Mouse (Mus musculus): Measurements from ENCODE around the gene H2al1h.
"Not testable (repeated sequence)": the region's sequence is repeated elsewhere in the genome, so short reads cannot be mapped to it uniquely, and the experiment has no call there.

Gene H2al1h

DNA sequence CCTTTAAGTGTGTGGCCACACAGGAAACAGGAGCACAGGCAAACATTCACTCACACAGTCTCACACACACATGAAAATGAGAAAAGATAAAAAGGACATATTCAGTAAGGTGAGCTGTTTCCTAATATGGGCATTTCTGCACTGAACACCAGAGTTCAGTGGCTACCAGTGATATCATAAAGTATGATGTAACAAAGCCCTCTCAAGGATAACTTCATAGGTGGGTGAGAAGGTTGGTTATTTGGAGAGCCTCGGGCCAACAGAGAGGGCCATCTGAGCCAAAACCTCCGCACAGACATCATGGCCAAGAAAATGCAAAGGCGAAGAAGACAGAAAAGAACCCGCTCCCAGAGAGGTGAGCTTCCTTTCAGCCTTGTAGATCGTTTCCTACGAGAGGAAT is at the start of gene H2al1h:
TSS of gene H2al1h (plus strand) at position 301 of the 400 bp plus-strand sequence.
- not testable (repeated sequence) for DNase-seq (ENCODE audit: low spot score in 2 of 2)

DNA sequence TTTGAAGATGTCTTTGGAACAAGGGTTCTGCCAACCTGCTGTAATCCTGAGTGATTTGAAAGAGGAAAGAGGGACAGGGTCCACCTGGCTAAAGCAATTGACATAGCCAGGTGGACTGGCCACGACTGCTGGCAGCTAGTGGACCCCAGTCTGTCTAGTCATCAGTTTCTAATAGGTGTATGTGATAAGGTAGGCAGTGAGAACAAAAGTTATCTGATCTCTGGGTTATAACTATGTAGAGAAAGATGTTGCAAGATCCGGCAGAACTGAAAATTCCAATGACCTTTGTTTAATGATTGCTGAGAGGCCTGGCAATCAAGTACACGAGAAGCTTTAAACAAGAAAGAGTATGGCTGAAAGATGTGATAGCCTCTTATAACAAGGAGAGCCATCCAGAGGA is 48.1 kb upstream of the H2al1h start:
- no peak for DNase-seq (ENCODE audit: low spot score in 2 of 2)

DNA sequence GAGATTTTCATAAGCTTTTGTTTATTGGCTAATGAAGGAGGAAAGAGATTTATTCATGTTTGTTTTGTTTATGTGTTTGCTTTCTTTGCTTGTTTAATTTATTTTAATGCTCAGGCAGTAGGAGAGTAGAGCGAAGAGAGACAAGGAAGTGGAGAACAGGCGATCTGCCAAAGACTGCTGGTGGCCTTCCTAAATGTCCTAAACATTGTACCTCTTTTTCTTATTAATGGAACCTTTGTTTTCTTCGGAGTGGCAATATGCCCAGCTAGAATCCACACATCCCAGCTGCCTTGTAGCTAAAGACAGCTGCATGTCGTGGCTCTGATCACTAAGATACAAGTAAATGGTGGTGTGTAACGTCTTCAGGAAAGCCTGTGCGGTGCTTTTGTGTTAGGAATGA is 44.2 kb upstream of the H2al1h start:
- DNase-seq (ENCODE audit: low spot score in 2 of 2) = no peak

DNA sequence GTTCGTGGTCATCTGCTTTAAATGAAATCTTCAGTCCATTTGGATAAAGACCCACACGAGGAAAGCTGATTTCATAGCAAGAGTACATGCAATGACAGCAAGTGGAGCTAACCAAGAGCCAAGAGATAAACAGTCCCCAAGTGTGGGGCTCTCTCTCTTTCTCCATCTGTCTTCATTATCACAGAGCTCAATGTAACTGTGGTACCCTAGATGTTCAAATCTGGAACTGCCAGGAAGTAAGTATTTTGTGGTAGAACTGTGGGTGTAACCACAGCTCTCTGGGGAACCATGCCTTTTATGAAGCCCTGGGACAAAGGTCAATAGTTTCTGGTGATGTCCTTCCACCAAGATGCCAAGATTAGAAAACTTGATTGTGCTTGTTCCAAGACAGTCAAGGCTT is 40.6 kb upstream of the H2al1h start:
- no peak for DNase-seq (ENCODE audit: low spot score in 2 of 2)

DNA sequence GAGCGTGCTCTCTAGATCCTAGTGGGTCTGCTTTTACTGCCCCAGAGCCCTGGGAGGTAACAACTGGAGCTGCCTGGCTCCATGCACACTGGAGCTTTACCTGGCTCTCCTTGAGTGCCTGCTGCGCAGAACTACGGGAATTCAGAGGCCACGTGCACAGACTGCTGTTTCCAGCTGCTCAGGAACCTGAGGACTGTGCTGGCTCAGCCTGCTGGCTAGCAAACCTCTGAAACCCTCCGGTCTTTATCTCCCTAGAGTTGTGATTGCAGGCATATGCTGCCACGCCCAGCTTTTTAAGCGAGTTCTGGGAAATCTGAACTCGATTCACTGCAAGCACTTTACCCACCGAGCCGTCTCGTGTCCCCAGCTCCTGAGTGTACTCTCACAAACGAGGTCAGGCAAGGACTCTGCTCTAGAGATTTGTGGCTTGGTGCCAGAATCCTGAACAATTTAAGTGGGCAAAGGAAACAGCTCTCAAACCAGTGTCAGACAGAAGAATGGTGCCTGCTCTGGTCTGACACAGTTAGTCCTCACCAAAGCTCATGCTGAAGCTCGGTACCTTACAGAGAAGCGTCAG is 32.9 kb upstream of the H2al1h start:
- no peak for DNase-seq (ENCODE audit: low spot score in 2 of 2)

DNA sequence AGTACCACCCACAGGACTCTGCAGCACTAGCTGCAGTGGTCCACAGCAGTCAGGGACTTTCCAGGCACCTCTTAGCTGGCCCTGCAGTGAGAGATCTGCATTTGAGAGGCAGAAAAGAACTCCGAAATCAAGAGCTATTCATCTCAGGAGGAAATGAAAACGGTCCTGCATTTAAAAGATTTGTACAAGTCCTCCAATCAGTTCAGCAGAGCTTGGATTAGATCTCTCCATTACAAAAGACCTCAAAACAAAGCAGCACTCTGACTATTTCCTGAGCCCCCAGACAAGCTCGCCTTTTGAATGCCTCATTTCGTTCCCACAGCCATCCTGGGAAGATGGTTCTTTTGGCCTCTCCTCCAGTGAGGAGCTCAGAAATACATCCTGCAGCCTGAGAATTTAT is 32.0 kb upstream of the H2al1h start:
- no peak for DNase-seq (ENCODE audit: low spot score in 2 of 2)

DNA sequence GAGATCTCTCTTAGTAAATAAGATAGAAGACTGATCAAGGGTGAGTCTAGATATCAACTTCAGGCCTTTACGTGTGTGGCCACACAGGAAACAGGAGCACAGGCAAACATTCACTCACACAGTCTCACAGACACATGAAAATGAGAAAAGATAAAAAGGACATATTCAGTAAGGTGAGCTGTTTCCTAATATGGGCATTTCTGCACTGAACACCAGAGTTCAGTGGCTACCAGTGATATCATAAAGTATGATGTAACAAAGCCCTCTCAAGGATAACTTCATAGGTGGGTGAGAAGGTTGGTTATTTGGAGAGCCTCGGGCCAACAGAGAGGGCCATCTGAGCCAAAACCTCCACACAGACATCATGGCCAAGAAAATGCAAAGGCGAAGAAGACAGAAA is 22.3 kb upstream of the H2al1h start, which contains the start of gene H2al1a:
TSS of gene H2al1a (plus strand) at position 301 of the 400 bp plus-strand sequence.
- not testable (repeated sequence) for DNase-seq (ENCODE audit: low spot score in 2 of 2)

DNA sequence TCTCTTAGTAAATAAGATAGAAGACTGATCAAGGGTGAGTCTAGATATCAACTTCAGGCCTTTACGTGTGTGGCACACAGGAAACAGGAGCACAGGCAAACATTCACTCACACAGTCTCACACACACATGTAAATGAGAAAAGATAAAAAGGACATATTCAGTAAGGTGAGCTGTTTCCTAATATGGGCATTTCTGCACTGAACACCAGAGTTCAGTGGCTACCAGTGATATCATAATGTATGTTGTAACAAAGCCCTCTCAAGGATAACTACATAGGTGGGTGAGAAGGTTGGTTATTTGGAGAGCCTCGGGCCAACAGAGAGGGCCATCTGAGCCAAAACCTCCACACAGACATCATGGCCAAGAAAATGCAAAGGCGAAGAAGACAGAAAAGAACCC is 19.2 kb upstream of the H2al1h start, which contains the start of gene H2al1b:
TSS of gene H2al1b (plus strand) at position 301 of the 400 bp plus-strand sequence.
- not testable (repeated sequence) for DNase-seq (ENCODE audit: low spot score in 2 of 2)

DNA sequence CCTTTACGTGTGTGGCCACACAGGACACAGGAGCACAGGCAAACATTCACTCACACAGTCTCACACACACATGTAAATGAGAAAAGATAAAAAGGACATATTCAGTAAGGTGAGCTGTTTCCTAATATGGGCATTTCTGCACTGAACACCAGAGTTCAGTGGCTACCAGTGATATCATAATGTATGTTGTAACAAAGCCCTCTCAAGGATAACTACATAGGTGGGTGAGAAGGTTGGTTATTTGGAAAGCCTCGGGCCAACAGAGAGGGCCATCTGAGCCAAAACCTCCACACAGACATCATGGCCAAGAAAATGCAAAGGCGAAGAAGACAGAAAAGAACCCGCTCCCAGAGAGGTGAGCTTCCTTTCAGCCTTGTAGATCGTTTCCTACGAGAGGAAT is 15.9 kb upstream of the H2al1h start, which contains the start of gene H2al1c:
TSS of gene H2al1c (plus strand) at position 301 of the 400 bp plus-strand sequence.
- not testable (repeated sequence) for DNase-seq (ENCODE audit: low spot score in 2 of 2)

DNA sequence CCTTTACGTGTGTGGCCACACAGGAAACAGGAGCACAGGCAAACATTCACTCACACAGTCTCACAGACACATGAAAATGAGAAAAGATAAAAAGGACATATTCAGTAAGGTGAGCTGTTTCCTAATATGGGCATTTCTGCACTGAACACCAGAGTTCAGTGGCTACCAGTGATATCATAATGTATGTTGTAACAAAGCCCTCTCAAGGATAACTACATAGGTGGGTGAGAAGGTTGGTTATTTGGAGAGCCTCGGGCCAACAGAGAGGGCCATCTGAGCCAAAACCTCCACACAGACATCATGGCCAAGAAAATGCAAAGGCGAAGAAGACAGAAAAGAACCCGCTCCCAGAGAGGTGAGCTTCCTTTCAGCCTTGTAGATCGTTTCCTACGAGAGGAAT is 12.8 kb upstream of the H2al1h start, which contains the start of gene H2al1d:
TSS of gene H2al1d (plus strand) at position 301 of the 400 bp plus-strand sequence.
- not testable (repeated sequence) for DNase-seq (ENCODE audit: low spot score in 2 of 2)

DNA sequence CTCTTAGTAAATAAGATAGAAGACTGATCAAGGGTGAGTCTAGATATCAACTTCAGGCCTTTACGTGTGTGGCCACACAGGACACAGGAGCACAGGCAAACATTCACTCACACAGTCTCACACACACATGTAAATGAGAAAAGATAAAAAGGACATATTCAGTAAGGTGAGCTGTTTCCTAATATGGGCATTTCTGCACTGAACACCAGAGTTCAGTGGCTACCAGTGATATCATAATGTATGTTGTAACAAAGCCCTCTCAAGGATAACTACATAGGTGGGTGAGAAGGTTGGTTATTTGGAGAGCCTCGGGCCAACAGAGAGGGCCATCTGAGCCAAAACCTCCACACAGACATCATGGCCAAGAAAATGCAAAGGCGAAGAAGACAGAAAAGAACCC is 9.7 kb upstream of the H2al1h start, which contains the start of gene H2al1e:
TSS of gene H2al1e (plus strand) at position 301 of the 400 bp plus-strand sequence.
- DNase-seq (ENCODE audit: low spot score in 2 of 2) = not testable (repeated sequence)

DNA sequence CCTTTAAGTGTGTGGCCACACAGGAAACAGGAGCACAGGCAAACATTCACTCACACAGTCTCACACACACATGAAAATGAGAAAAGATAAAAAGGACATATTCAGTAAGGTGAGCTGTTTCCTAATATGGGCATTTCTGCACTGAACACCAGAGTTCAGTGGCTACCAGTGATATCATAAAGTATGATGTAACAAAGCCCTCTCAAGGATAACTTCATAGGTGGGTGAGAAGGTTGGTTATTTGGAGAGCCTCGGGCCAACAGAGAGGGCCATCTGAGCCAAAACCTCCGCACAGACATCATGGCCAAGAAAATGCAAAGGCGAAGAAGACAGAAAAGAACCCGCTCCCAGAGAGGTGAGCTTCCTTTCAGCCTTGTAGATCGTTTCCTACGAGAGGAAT is 6.4 kb upstream of the H2al1h start, which contains the start of gene H2al1f:
TSS of gene H2al1f (plus strand) at position 301 of the 400 bp plus-strand sequence.
- not testable (repeated sequence) for DNase-seq (ENCODE audit: low spot score in 2 of 2)

DNA sequence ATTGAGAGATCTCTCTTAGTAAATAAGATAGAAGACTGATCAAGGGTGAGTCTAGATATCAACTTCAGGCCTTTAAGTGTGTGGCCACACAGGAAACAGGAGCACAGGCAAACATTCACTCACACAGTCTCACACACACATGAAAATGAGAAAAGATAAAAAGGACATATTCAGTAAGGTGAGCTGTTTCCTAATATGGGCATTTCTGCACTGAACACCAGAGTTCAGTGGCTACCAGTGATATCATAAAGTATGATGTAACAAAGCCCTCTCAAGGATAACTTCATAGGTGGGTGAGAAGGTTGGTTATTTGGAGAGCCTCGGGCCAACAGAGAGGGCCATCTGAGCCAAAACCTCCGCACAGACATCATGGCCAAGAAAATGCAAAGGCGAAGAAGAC is 3.3 kb upstream of the H2al1h start, which contains the start of gene H2al1g:
TSS of gene H2al1g (plus strand) at position 301 of the 400 bp plus-strand sequence.
- DNase-seq (ENCODE audit: low spot score in 2 of 2) = not testable (repeated sequence)

DNA sequence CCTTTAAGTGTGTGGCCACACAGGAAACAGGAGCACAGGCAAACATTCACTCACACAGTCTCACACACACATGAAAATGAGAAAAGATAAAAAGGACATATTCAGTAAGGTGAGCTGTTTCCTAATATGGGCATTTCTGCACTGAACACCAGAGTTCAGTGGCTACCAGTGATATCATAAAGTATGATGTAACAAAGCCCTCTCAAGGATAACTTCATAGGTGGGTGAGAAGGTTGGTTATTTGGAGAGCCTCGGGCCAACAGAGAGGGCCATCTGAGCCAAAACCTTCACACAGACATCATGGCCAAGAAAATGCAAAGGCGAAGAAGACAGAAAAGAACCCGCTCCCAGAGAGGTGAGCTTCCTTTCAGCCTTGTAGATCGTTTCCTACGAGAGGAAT is 3.1 kb downstream of the H2al1h start, which contains the start of gene H2al1i:
TSS of gene H2al1i (plus strand) at position 301 of the 400 bp plus-strand sequence.
- not testable (repeated sequence) for DNase-seq (ENCODE audit: low spot score in 2 of 2)

DNA sequence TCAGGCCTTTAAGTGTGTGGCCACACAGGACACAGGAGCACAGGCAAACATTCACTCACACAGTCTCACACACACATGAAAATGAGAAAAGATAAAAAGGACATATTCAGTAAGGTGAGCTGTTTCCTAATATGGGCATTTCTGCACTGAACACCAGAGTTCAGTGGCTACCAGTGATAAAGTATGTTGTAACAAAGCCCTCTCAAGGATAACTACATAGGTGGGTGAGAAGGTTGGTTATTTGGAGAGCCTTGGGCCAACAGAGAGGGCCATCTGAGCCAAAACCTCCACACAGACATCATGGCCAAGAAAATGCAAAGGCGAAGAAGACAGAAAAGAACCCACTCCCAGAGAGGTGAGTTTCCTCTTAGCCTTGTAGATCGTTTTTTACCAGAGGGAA is 6.2 kb downstream of the H2al1h start, which contains the start of gene H2al1j:
TSS of gene H2al1j (plus strand) at position 301 of the 400 bp plus-strand sequence.
- DNase-seq (ENCODE audit: low spot score in 2 of 2) = not testable (repeated sequence)

DNA sequence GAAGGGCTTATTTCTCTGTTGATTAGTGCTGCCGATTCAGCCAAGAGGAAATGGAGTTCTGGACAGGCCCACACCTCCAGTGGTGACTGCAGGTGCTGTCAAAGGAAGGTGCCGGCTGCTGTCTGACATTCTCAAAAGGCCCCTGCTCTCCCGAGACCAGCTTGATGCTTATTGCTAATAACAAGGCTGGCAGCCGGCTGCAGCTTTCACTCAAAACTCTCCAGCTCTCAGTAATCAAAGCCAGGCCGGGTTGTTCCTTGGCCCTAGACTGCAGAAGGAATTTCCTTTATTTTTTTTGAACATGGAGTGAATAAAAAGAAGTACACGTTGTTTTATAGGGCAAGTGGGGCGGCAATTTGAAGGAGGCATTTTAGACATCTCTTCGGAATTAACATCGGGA is 24.5 kb downstream of the H2al1h start:
- DNase-seq (ENCODE audit: low spot score in 2 of 2) = no peak

DNA sequence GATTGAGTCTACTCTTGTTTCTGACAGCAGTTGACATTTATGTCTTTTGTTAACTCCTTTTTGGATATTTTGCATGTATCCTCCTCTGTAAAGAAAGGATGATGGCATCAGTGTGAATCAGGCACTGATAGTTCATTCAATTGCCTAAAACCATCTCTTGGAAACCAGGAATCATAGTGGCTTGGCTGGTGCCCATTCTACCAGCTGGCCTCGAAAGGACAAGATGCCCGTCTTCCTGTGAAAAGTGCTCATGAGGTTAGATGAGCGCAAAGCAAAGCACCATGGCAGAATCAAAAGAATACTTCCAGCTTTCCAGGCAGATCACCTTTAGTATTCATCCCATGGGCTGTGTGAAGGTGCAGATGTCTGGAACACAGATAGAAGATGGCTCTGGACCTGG is 25.5 kb downstream of the H2al1h start:
- no peak for DNase-seq (ENCODE audit: low spot score in 2 of 2)

DNA sequence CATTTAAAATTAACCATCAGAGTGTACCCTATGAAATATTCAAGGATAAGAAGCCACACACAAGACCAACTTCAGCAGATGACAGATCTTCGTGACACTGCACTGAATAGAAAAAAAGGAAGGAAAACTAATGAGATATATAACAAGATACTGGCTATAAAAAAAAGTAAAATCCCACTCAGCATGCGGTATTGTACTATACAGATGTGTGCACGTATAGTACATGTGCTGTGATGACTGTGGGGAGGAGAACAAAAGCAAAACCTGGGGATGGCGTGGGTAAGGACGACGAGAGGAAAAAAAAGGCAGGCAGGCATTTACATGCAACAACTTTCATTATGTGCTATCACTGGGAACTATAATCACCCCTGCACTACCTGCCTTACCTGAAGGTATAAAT is 39.5 kb downstream of the H2al1h start:
- DNase-seq (ENCODE audit: low spot score in 2 of 2) = no peak

DNA sequence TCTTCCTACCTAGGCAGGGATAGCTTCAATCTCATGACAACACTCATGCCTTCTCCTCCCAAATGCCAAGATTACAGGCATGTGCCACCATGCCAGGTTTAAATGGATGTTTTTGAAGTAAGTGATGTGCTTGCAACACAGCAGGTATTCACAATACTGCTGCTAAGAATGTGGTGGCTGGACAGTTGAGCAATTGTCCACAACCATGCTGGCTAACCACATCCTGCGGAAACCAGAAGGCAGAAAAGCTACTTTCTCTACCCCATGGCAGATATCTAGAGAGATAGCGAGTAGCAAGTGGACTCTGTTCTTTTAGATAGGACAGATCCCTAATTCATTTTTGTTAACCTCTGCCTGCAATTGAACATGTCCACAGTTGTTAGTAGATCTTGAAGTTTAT is 40.0 kb downstream of the H2al1h start:
- no peak for DNase-seq (ENCODE audit: low spot score in 2 of 2)

DNA sequence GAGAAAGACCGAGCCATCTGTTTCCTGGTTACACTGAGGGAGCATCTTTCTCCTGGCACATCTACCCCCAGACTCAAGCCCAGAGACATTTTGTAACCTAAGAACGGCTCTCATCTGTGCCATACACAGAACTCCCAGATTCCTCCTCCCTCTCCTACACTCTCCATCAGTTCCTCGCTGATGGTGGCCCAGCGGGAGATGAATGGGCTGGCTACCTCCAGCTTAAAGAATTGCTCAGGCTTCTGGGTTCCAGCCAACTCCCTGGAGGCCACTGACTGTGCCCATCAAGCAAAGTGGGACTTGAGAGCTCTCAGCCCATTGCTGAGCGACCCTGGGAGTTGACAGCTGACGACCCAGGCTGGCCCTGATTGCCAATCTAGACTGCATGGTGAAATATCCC is 42.6 kb downstream of the H2al1h start:
- no peak for DNase-seq (ENCODE audit: low spot score in 2 of 2)

DNA sequence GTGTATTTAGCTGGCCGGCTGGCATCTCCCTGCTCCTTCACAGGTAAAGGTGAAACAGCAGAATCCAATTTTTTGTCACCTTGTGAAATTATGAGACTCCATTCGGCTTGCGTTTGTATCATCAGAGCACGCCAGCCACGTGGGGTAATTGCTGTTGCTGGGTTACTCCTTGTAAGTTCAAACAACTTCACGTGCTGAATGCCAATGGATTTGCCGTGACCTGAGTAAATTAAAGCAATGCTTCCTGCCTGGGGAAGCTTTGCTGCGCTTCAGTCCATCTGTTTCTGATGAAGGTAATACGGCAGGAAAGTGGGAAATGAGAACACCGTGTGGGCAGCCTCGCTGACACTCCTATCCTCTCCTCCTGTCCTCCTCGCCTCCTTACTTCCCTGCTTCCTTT is 43.9 kb downstream of the H2al1h start:
- no peak for DNase-seq (ENCODE audit: low spot score in 2 of 2)

Measured in right cerebral cortex, adult 2 months (tissue).